In the genomic region with DNA sequence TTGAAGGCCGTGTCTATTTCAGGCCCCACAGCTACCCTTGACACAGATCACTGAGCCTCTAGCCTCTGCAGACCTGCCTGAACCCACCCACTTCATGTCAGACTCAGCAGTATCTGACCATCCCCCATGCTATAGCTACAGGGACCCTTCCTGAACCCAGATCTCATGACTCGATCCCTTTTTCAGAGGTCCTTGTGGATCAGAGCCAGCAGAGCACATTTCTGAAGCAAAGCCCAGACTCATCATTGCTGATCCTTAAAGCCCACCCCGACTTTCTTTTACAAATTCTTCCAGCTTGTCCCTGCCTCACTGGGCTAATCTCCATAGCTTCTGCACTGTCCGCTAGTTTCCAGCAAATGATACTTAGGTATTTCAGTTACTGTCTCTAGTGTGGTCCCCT, we compare ENCODE assay signal across 17 mouse cellular contexts. TPM values are rescaled to one million over a fixed set of nuclear protein-coding genes. Genes with fewer than 3 reads are reported as not detected.
DNase-seq lines count a peak whose midpoint lies in the region; ATAC-seq and TF ChIP-seq lines count a peak whose summit lies in the region.
"Had no signal": no experiment of that assay in that cellular context is flagged by ENCODE, and none has a peak within 500 bp of the region (broad histone marks: within the 10 kb centered on the region; RNA-seq: fewer than 3 reads in every experiment).

No protein-coding gene starts in this region.

- H3K4me3 ChIP-seq in gastrocnemius, adult 2 months = no peak overlapping the region
- no peak overlapping the region for H3K4me3 ChIP-seq in hindbrain, embryonic 16.5 days (ENCODE audit: low read length)
- H3K4me3 ChIP-seq in hindbrain, embryonic 13.5 days = no peak overlapping the region
- H3K4me3 ChIP-seq in midbrain, embryonic 16.5 days (ENCODE audit: low read depth, low read length) = no peak overlapping the region
- H3K4me3 ChIP-seq in midbrain, embryonic 10.5 days = no peak overlapping the region
- no peak overlapping the region for H3K4me3 ChIP-seq in embryonic facial prominence, embryonic 15.5 days (replicated peaks)
- H3K4me3 ChIP-seq: embryonic facial prominence, embryonic 13.5 days; forebrain, embryonic 10.5 days; limb, embryonic 15.5 days; neural tube, embryonic 13.5 days had no signal

- no peaks in the 10 kb centered on the region for H3K27me3 ChIP-seq in hindbrain, embryonic 16.5 days (replicated peaks; ENCODE audit: control insufficient read depth, insufficient read depth, low read length)
- peaks cover 22% of the 10 kb centered on the region for H3K27me3 ChIP-seq in hindbrain, embryonic 13.5 days
- H3K27me3 ChIP-seq in midbrain, embryonic 16.5 days (ENCODE audit: control insufficient read depth, insufficient read depth, low read depth, low read length) = 0 out of 2 replicates have a peak, but pooled peaks cover 4% of the 10 kb centered on the region
- peaks cover 31% of the 10 kb centered on the region for H3K27me3 ChIP-seq in midbrain, embryonic 10.5 days (ENCODE audit: low read depth, poor library complexity, severe bottlenecking)
- H3K27me3 ChIP-seq in embryonic facial prominence, embryonic 15.5 days = no peaks in the 10 kb centered on the region
- H3K27me3 ChIP-seq: embryonic facial prominence, embryonic 13.5 days; limb, embryonic 15.5 days had no signal

- H3K9me3 ChIP-seq in hindbrain, embryonic 16.5 days (ENCODE audit: control insufficient read depth, low read length) = no peaks in the 10 kb centered on the region
- H3K9me3 ChIP-seq in hindbrain, embryonic 13.5 days = no peaks in the 10 kb centered on the region
- H3K9me3 ChIP-seq in midbrain, embryonic 16.5 days (replicated peaks; ENCODE audit: control insufficient read depth, low read length, poor library complexity, severe bottlenecking) = no peaks in the 10 kb centered on the region
- H3K9me3 ChIP-seq in midbrain, embryonic 10.5 days (replicated peaks) = no peaks in the 10 kb centered on the region
- no peaks in the 10 kb centered on the region for H3K9me3 ChIP-seq in embryonic facial prominence, embryonic 15.5 days (replicated peaks)
- H3K9me3 ChIP-seq: embryonic facial prominence, embryonic 13.5 days; forebrain, embryonic 10.5 days; limb, embryonic 15.5 days; neural tube, embryonic 13.5 days had no signal

- H3K27ac ChIP-seq in gastrocnemius, adult 2 months = peak overlapping the region; percentile 72
- H3K27ac ChIP-seq in hindbrain, embryonic 16.5 days (ENCODE audit: low read depth, low read length) = peak overlapping the region; percentile 45; the same call in 1 of the 2 replicates
- H3K27ac ChIP-seq in hindbrain, embryonic 13.5 days = no peak overlapping the region
- 0 out of 2 replicates have a peak overlapping the region, but pooled peaks have one; percentile 33 for H3K27ac ChIP-seq in midbrain, embryonic 16.5 days (ENCODE audit: low read length)
- H3K27ac ChIP-seq in midbrain, embryonic 10.5 days (replicated peaks) = no peak overlapping the region
- 0 out of 2 replicates have a peak overlapping the region, but pooled peaks have one; percentile 2 for H3K27ac ChIP-seq in embryonic facial prominence, embryonic 15.5 days (replicated peaks)
- H3K27ac ChIP-seq: embryonic facial prominence, embryonic 13.5 days; forebrain, embryonic 10.5 days; limb, embryonic 15.5 days; neural tube, embryonic 13.5 days had no signal

- no peak for DNase-seq in gastrocnemius, adult 2 months
- DNase-seq in gastrocnemius, postnatal 4 days (ENCODE audit: low spot score in 2 of 2) = no peak
- no peak for DNase-seq in midbrain, embryonic 10.5 days (ENCODE audit: low spot score)
- DNase-seq in spleen, adult 18-20 months = no peak
- DNase-seq: thymus, adult 18-20 months had no signal

- H3K4me2 ChIP-seq in hindbrain, embryonic 16.5 days (ENCODE audit: low read length) = no peak overlapping the region
- no peak overlapping the region for H3K4me2 ChIP-seq in hindbrain, embryonic 13.5 days
- no peak overlapping the region for H3K4me2 ChIP-seq in midbrain, embryonic 16.5 days (ENCODE audit: low read length)
- no peak overlapping the region for H3K4me2 ChIP-seq in embryonic facial prominence, embryonic 15.5 days (replicated peaks)
- H3K4me2 ChIP-seq: embryonic facial prominence, embryonic 13.5 days; heart, embryonic 11.5 days; limb, embryonic 15.5 days; neural tube, embryonic 13.5 days had no signal

- no peak overlapping the region for H3K9ac ChIP-seq in hindbrain, embryonic 16.5 days (ENCODE audit: low read depth, low read length)
- H3K9ac ChIP-seq in hindbrain, embryonic 13.5 days = no peak overlapping the region
- H3K9ac ChIP-seq in midbrain, embryonic 16.5 days (ENCODE audit: low read depth, low read length) = no peak overlapping the region
- H3K9ac ChIP-seq in embryonic facial prominence, embryonic 15.5 days = no peak overlapping the region
- H3K9ac ChIP-seq: embryonic facial prominence, embryonic 13.5 days; limb, embryonic 15.5 days; neural tube, embryonic 13.5 days had no signal

- 67% methylated on average over 4 of the region's 4 CpGs for WGBS in hindbrain, embryonic 16.5 days
- WGBS in hindbrain, embryonic 13.5 days = 75% methylated on average over 4 of the region's 4 CpGs
- WGBS in midbrain, embryonic 16.5 days = 66% methylated on average over 4 of the region's 4 CpGs
- 80% methylated on average over 4 of the region's 4 CpGs for whole genome bisulfite sequencing in midbrain, embryonic 10.5 days
- 55% methylated on average over 4 of the region's 4 CpGs for WGBS in embryonic facial prominence, embryonic 15.5 days

- intact Hi-C loops in gastrocnemius, adult 2 months (cut with DNase I) = loop anchor here (5.0 kb wide), 1 partner anchor 53 kb away; a partner anchor contains a TSS

- no peak for TF ChIP-seq CTCF in gastrocnemius, adult 2 months (IDR thresholded peaks at IDR 0.05)

- ATAC-seq in hindbrain, embryonic 16.5 days = no peak
- no peak for ATAC-seq in hindbrain, embryonic 13.5 days (ENCODE audit: low FRiP score)
- ATAC-seq in midbrain, embryonic 16.5 days = no peak
- no peak for ATAC-seq in embryonic facial prominence, embryonic 15.5 days (ENCODE audit: insufficient number of reproducible peaks, low FRiP score, low TSS enrichment, low read depth)
- ATAC-seq: inflammation-experienced regulatory T-cells, adult 6 months had no signal

- H3K36me3 ChIP-seq in hindbrain, embryonic 16.5 days (ENCODE audit: control insufficient read depth, insufficient read depth, low read length) = no peaks in the 10 kb centered on the region
- no peaks in the 10 kb centered on the region for H3K36me3 ChIP-seq in hindbrain, embryonic 13.5 days
- no peaks in the 10 kb centered on the region for H3K36me3 ChIP-seq in midbrain, embryonic 16.5 days (ENCODE audit: control insufficient read depth, insufficient read depth, low read length)
- no peaks in the 10 kb centered on the region for H3K36me3 ChIP-seq in midbrain, embryonic 10.5 days
- H3K36me3 ChIP-seq in embryonic facial prominence, embryonic 15.5 days = no peaks in the 10 kb centered on the region
- H3K36me3 ChIP-seq: embryonic facial prominence, embryonic 13.5 days; forebrain, embryonic 10.5 days; limb, embryonic 15.5 days; neural tube, embryonic 13.5 days had no signal

- H3K4me1 ChIP-seq in hindbrain, embryonic 16.5 days (ENCODE audit: control insufficient read depth, insufficient read depth, low read depth, low read length) = peaks cover 11% of the 10 kb centered on the region
- peaks cover 25% of the 10 kb centered on the region for H3K4me1 ChIP-seq in hindbrain, embryonic 13.5 days (replicated peaks)
- no peaks in the 10 kb centered on the region for H3K4me1 ChIP-seq in midbrain, embryonic 16.5 days (ENCODE audit: control insufficient read depth, insufficient read depth, low read length)
- peaks cover 29% of the 10 kb centered on the region for H3K4me1 ChIP-seq in midbrain, embryonic 10.5 days
- H3K4me1 ChIP-seq in embryonic facial prominence, embryonic 15.5 days = peaks cover 23% of the 10 kb centered on the region

RNA-seq across cellular contexts. Expression of a gene that starts 10.0 kb away (rescaled TPM):
- 1 to 10 TPM; 3.7 to 7.4 TPM for total RNA-seq in gastrocnemius, adult 2 months (2021)
- total RNA-seq in gastrocnemius, postnatal 4 days (2021) = 10 to 100 TPM; 25.1 to 28.5 TPM
- polyA plus RNA-seq in hindbrain, embryonic 16.5 days (2015; fragmentation: Nextera tagmentation; extraction: Ambion mirVana) = 2.5 and 2.8 TPM in 2 replicates
- 1.3 and 1.5 TPM in 2 replicates for polyA plus RNA-seq in hindbrain, embryonic 13.5 days (2015; fragmentation: Nextera tagmentation; extraction: Ambion mirVana)
- 0.36 and 1.4 TPM in 2 replicates for polyA plus RNA-seq in midbrain, embryonic 16.5 days (2015; fragmentation: Nextera tagmentation; extraction: Ambion mirVana)
- 0.64 and 0.71 TPM in 2 replicates for polyA plus RNA-seq in midbrain, embryonic 10.5 days (2016; fragmentation: Nextera tagmentation; extraction: Ambion mirVana)
- polyA plus RNA-seq in embryonic facial prominence, embryonic 15.5 days (2015; fragmentation: Nextera tagmentation; extraction: Ambion mirVana) = 2.8 and 3.0 TPM in 2 replicates
- total RNA-seq: common myeloid progenitor, adult 5-6 weeks; megakaryocyte-erythroid progenitor cell, adult 5-6 weeks had no signal
- polyA plus RNA-seq: inflammation-experienced regulatory T-cells, adult 6 months had no signal

RNA-seq across cellular contexts. Expression of a gene that starts 52.7 kb away (rescaled TPM):
- 10 to 100 TPM; 38.2 to 40.2 TPM for total RNA-seq in gastrocnemius, adult 2 months (2021)
- 10 to 100 TPM; 55.5 to 69.3 TPM for total RNA-seq in gastrocnemius, postnatal 4 days (2021)
- polyA plus RNA-seq in hindbrain, embryonic 16.5 days (2015; fragmentation: Nextera tagmentation; extraction: Ambion mirVana) = 63.2 and 64.6 TPM in 2 replicates
- polyA plus RNA-seq in hindbrain, embryonic 13.5 days (2015; fragmentation: Nextera tagmentation; extraction: Ambion mirVana) = 75.2 and 79.7 TPM in 2 replicates
- 66.4 and 75.4 TPM in 2 replicates for polyA plus RNA-seq in midbrain, embryonic 16.5 days (2015; fragmentation: Nextera tagmentation; extraction: Ambion mirVana)
- 49.1 and 52.4 TPM in 2 replicates for polyA plus RNA-seq in midbrain, embryonic 10.5 days (2016; fragmentation: Nextera tagmentation; extraction: Ambion mirVana)
- polyA plus RNA-seq in embryonic facial prominence, embryonic 15.5 days (2015; fragmentation: Nextera tagmentation; extraction: Ambion mirVana) = 56.2 and 56.6 TPM in 2 replicates

Comparison
In these comparisons a context has a peak if more than half of its experiments do, and no peak if none do; other contexts are left out.
1. H3K27ac ChIP-seq: peak in gastrocnemius, adult 2 months (single experiment), hindbrain, embryonic 16.5 days (single experiment), midbrain, embryonic 16.5 days (single experiment) and embryonic facial prominence, embryonic 15.5 days (single experiment); none in hindbrain, embryonic 13.5 days (single experiment) and midbrain, embryonic 10.5 days (single experiment).